8 mouse cellular contexts compared by ENCODE assay signal in the genomic region with DNA sequence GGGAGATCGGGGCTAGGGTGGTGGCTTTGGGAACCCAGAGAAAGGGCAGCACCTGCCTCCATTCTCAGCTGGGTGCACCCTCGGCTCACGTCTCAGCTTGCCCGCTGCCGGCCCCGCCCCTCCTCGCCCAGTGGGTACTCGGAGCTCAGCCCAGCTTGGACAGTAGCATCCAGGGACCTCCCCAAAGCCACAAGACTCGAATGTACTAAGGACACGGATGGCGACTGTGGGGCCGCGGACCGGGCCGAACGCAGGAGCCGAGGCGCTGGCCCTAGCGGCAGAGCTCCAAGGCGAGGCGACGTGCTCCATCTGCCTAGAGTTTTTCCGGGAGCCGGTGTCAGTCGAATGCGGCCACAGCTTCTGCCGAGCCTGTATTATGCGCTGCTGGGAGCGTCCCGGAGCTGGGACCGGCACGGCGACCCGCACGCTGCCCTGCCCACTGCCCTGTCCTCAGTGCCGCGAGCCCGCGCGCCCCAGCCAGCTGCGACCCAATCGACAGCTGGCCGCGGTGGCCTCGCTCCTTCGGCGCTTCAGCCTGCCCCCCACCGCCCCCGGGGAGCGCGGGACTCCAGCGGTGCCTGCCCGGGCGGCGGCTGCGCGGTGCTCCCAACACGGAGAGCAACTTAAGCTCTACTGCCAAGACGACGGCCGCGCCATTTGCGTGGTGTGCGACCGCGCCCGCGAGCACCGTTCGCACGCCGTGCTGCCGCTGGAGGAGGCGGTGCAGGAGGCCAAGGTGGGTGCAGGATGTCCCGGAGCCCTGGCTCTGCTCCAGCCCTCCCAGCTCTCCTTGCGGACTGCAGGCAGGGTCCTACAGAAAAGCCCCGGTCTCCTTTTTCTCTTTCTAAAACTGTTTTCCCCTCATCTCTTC. TPM values are rescaled to one million over a fixed set of nuclear protein-coding genes. Genes with fewer than 3 reads are reported as not detected.
DNase-seq lines count a peak whose midpoint lies in the region; ATAC-seq and TF ChIP-seq lines count a peak whose summit lies in the region.

No protein-coding gene starts in this region.

- no peaks in the 10 kb centered on the region for H3K9me3 ChIP-seq in embryonic facial prominence, embryonic 15.5 days (replicated peaks)
- no peaks in the 10 kb centered on the region for H3K9me3 ChIP-seq in heart, embryonic 11.5 days (replicated peaks; ENCODE audit: control insufficient read depth, low read length)
- no peaks in the 10 kb centered on the region for H3K9me3 ChIP-seq in liver, postnatal 0 days (ENCODE audit: low read length)
- no peaks in the 10 kb centered on the region for H3K9me3 ChIP-seq in neural tube, embryonic 12.5 days
- H3K9me3 ChIP-seq in stomach, postnatal 0 days (ENCODE audit: control insufficient read depth, low read length) = no peaks in the 10 kb centered on the region

- no peaks in the 10 kb centered on the region; the same call in 1 of the 2 replicates for H3K27me3 ChIP-seq in embryonic facial prominence, embryonic 15.5 days
- 0 out of 2 replicates have a peak, but pooled peaks cover 4% of the 10 kb centered on the region for H3K27me3 ChIP-seq in heart, embryonic 11.5 days (ENCODE audit: control insufficient read depth, insufficient read depth, low read length)
- H3K27me3 ChIP-seq in liver, postnatal 0 days (ENCODE audit: insufficient read depth, low read length) = 0 out of 2 replicates have a peak, but pooled peaks cover 11% of the 10 kb centered on the region
- H3K27me3 ChIP-seq in neural tube, embryonic 12.5 days (replicated peaks) = peaks cover 12% of the 10 kb centered on the region
- H3K27me3 ChIP-seq in stomach, postnatal 0 days (ENCODE audit: control insufficient read depth, insufficient read depth, low read length) = no peaks in the 10 kb centered on the region

- H3K36me3 ChIP-seq in embryonic facial prominence, embryonic 15.5 days = no peaks in the 10 kb centered on the region
- no peaks in the 10 kb centered on the region for H3K36me3 ChIP-seq in heart, embryonic 11.5 days (ENCODE audit: control insufficient read depth, insufficient read depth, low read length)
- H3K36me3 ChIP-seq in liver, postnatal 0 days (replicated peaks; ENCODE audit: insufficient read depth, low read length) = no peaks in the 10 kb centered on the region
- no peaks in the 10 kb centered on the region for H3K36me3 ChIP-seq in neural tube, embryonic 12.5 days
- no peaks in the 10 kb centered on the region for H3K36me3 ChIP-seq in stomach, postnatal 0 days (ENCODE audit: control insufficient read depth, insufficient read depth, low read length)

- TF ChIP-seq CTCF in liver, postnatal 0 days (IDR thresholded peaks at IDR 0.05; ENCODE audit: low read depth) = no peak
- no peak for TF ChIP-seq CTCF in stomach, postnatal 0 days (IDR thresholded peaks at IDR 0.05; ENCODE audit: low read depth)

- H3K27ac ChIP-seq in embryonic facial prominence, embryonic 15.5 days (replicated peaks) = peak overlapping the region; percentile 39
- no peak overlapping the region for H3K27ac ChIP-seq in heart, embryonic 11.5 days (ENCODE audit: low read depth, low read length)
- H3K27ac ChIP-seq in liver, postnatal 0 days (ENCODE audit: low read depth) = peak overlapping the region; percentile 62; the same call in 1 of the 2 replicates
- H3K27ac ChIP-seq in neural tube, embryonic 12.5 days = no peak overlapping the region
- H3K27ac ChIP-seq in stomach, postnatal 0 days (replicated peaks) = peak overlapping the region; percentile 87

- no peak for TF ChIP-seq EP300 in liver, postnatal 0 days (IDR thresholded peaks at IDR 0.05; ENCODE audit: low read depth)
- TF ChIP-seq EP300 in stomach, postnatal 0 days (optimal IDR thresholded peaks at IDR 0.05) = no peak

- H3K9ac ChIP-seq in embryonic facial prominence, embryonic 15.5 days = peak overlapping the region; percentile 31
- peak overlapping the region; percentile 71 for H3K9ac ChIP-seq in heart, embryonic 11.5 days (ENCODE audit: low read depth, low read length)
- peak overlapping the region; percentile 74 for H3K9ac ChIP-seq in liver, postnatal 0 days (replicated peaks)
- H3K9ac ChIP-seq in neural tube, embryonic 12.5 days = peak overlapping the region; percentile 70
- peak overlapping the region; percentile 77 for H3K9ac ChIP-seq in stomach, postnatal 0 days (ENCODE audit: low read length)

- WGBS in embryonic facial prominence, embryonic 15.5 days = under 1% methylated on average over 77 of the region's 77 CpGs
- under 1% methylated on average over 73 of the region's 77 CpGs for WGBS in heart, embryonic 11.5 days (ENCODE audit: insufficient replicate concordance)
- under 1% methylated on average over 74 of the region's 77 CpGs for WGBS in liver, postnatal 0 days (ENCODE audit: insufficient replicate concordance)
- WGBS in neural tube, embryonic 12.5 days = under 1% methylated on average over 77 of the region's 77 CpGs
- WGBS in stomach, postnatal 0 days = under 1% methylated on average over 71 of the region's 77 CpGs

- peak overlapping the region; percentile 65 for H3K4me3 ChIP-seq in embryonic facial prominence, embryonic 15.5 days (replicated peaks)
- H3K4me3 ChIP-seq in heart, embryonic 11.5 days (ENCODE audit: low read depth, low read length) = peak overlapping the region; percentile 86
- H3K4me3 ChIP-seq in liver, postnatal 0 days (ENCODE audit: low read depth, low read length) = peak overlapping the region; percentile 69
- H3K4me3 ChIP-seq in neural tube, embryonic 12.5 days = peak overlapping the region; percentile 87
- peak overlapping the region; percentile 81 for H3K4me3 ChIP-seq in stomach, postnatal 0 days (ENCODE audit: low read depth, low read length)

- H3K4me2 ChIP-seq in embryonic facial prominence, embryonic 15.5 days (replicated peaks) = peak overlapping the region; percentile 88
- H3K4me2 ChIP-seq in heart, embryonic 11.5 days = peak overlapping the region; percentile 93
- H3K4me2 ChIP-seq in liver, postnatal 0 days (ENCODE audit: low read depth, low read length) = peak overlapping the region; percentile 100
- H3K4me2 ChIP-seq in neural tube, embryonic 12.5 days (replicated peaks) = peak overlapping the region; percentile 69
- peak overlapping the region; percentile 91 for H3K4me2 ChIP-seq in stomach, postnatal 0 days (replicated peaks; ENCODE audit: low read depth)

- ATAC-seq in embryonic facial prominence, embryonic 15.5 days (ENCODE audit: insufficient number of reproducible peaks, low FRiP score, low TSS enrichment, low read depth) = peak; percentile 22; the same call in 1 of the 2 replicates
- ATAC-seq in heart, embryonic 11.5 days (replicated peaks; ENCODE audit: insufficient number of reproducible peaks, low FRiP score, low TSS enrichment) = peak; percentile 25; the same call in 1 of the 2 replicates
- ATAC-seq in liver, postnatal 0 days = peak; percentile 31; the same call in 1 of the 2 replicates
- peak; percentile 55 for ATAC-seq in neural tube, embryonic 12.5 days (ENCODE audit: low FRiP score, low read depth)
- peak; percentile 47 for ATAC-seq in stomach, postnatal 0 days (ENCODE audit: low FRiP score, low TSS enrichment)

- peak; percentile 81 to 83 for DNase-seq in B cell, adult 2 months
- DNase-seq in adrenal gland, postnatal 25 days = peak; percentile 83
- DNase-seq in kidney, adult 9 months = peak; percentile 87
- DNase-seq in liver, postnatal 0 days = peak; percentile 64
- DNase-seq in stomach, postnatal 0 days (ENCODE audit: low spot score) = peak; percentile 66

- peaks cover 13% of the 10 kb centered on the region for H3K4me1 ChIP-seq in embryonic facial prominence, embryonic 15.5 days
- H3K4me1 ChIP-seq in heart, embryonic 11.5 days (ENCODE audit: control insufficient read depth, insufficient read depth, low read length) = 0 out of 2 replicates have a peak, but pooled peaks cover 3% of the 10 kb centered on the region
- H3K4me1 ChIP-seq in liver, postnatal 0 days (ENCODE audit: insufficient read depth) = peaks cover 16% of the 10 kb centered on the region
- H3K4me1 ChIP-seq in neural tube, embryonic 12.5 days = peaks cover 11% of the 10 kb centered on the region; the same call in 1 of the 2 replicates
- 0 out of 2 replicates have a peak, but pooled peaks cover 6% of the 10 kb centered on the region for H3K4me1 ChIP-seq in stomach, postnatal 0 days (replicated peaks; ENCODE audit: control insufficient read depth, insufficient read depth)

RNA-seq across cellular contexts. Expression of a gene that starts 11.1 kb away (rescaled TPM):
- 2.3 and 3.6 TPM in 2 replicates for total RNA-seq in adrenal gland, postnatal 25 days (2021)
- polyA plus RNA-seq in embryonic facial prominence, embryonic 15.5 days (2015; fragmentation: Nextera tagmentation; extraction: Ambion mirVana) = 2.3 and 4.9 TPM in 2 replicates
- 2.9 and 4.0 TPM in 2 replicates for polyA plus RNA-seq in heart, embryonic 11.5 days (2014; fragmentation: Nextera tagmentation; extraction: Ambion mirVana)
- polyA plus RNA-seq in liver, postnatal 0 days (2015; fragmentation: Nextera tagmentation; extraction: Ambion mirVana) = 4.9 and 5.0 TPM in 2 replicates
- 13.8 and 14.9 TPM in 2 replicates for polyA plus RNA-seq in neural tube, embryonic 12.5 days (2016; fragmentation: Nextera tagmentation; extraction: Ambion mirVana)
- 5.0 and 7.3 TPM in 2 replicates for polyA plus RNA-seq in stomach, postnatal 0 days (2015; fragmentation: Nextera tagmentation; extraction: Ambion mirVana)

RNA-seq across cellular contexts. Expression of a gene that starts 11.6 kb away (rescaled TPM):
- total RNA-seq in adrenal gland, postnatal 25 days (2021) = 16.9 and 17.6 TPM in 2 replicates
- 5.4 and 5.8 TPM in 2 replicates for polyA plus RNA-seq in embryonic facial prominence, embryonic 15.5 days (2015; fragmentation: Nextera tagmentation; extraction: Ambion mirVana)
- polyA plus RNA-seq in heart, embryonic 11.5 days (2014; fragmentation: Nextera tagmentation; extraction: Ambion mirVana) = 0.43 and 0.70 TPM in 2 replicates
- polyA plus RNA-seq in liver, postnatal 0 days (2015; fragmentation: Nextera tagmentation; extraction: Ambion mirVana) = 0.48 and 0.52 TPM in 2 replicates
- polyA plus RNA-seq in neural tube, embryonic 12.5 days (2016; fragmentation: Nextera tagmentation; extraction: Ambion mirVana) = 0.68 and 1.8 TPM in 2 replicates
- 3.0 and 3.4 TPM in 2 replicates for polyA plus RNA-seq in stomach, postnatal 0 days (2015; fragmentation: Nextera tagmentation; extraction: Ambion mirVana)

RNA-seq across cellular contexts. Expression of a gene that starts 20.4 kb away (rescaled TPM):
- 48.6 and 53.0 TPM in 2 replicates for total RNA-seq in adrenal gland, postnatal 25 days (2021)
- polyA plus RNA-seq in embryonic facial prominence, embryonic 15.5 days (2015; fragmentation: Nextera tagmentation; extraction: Ambion mirVana) = 7.5 and 8.1 TPM in 2 replicates
- 3.3 and 3.7 TPM in 2 replicates for polyA plus RNA-seq in heart, embryonic 11.5 days (2014; fragmentation: Nextera tagmentation; extraction: Ambion mirVana)
- 2.2 and 2.3 TPM in 2 replicates for polyA plus RNA-seq in liver, postnatal 0 days (2015; fragmentation: Nextera tagmentation; extraction: Ambion mirVana)
- 6.4 and 7.6 TPM in 2 replicates for polyA plus RNA-seq in neural tube, embryonic 12.5 days (2016; fragmentation: Nextera tagmentation; extraction: Ambion mirVana)
- 3.6 and 4.0 TPM in 2 replicates for polyA plus RNA-seq in stomach, postnatal 0 days (2015; fragmentation: Nextera tagmentation; extraction: Ambion mirVana)

RNA-seq across cellular contexts. Expression of a gene that starts 33.9 kb away (rescaled TPM):
- 18.7 and 22.6 TPM in 2 replicates for total RNA-seq in adrenal gland, postnatal 25 days (2021)
- polyA plus RNA-seq in embryonic facial prominence, embryonic 15.5 days (2015; fragmentation: Nextera tagmentation; extraction: Ambion mirVana) = 8.3 and 8.8 TPM in 2 replicates
- polyA plus RNA-seq in heart, embryonic 11.5 days (2014; fragmentation: Nextera tagmentation; extraction: Ambion mirVana) = 4.9 and 5.9 TPM in 2 replicates
- polyA plus RNA-seq in liver, postnatal 0 days (2015; fragmentation: Nextera tagmentation; extraction: Ambion mirVana) = 42.7 and 44.1 TPM in 2 replicates
- 2.9 and 3.1 TPM in 2 replicates for polyA plus RNA-seq in neural tube, embryonic 12.5 days (2016; fragmentation: Nextera tagmentation; extraction: Ambion mirVana)
- polyA plus RNA-seq in stomach, postnatal 0 days (2015; fragmentation: Nextera tagmentation; extraction: Ambion mirVana) = 12.8 and 14.4 TPM in 2 replicates

RNA-seq across cellular contexts. Expression of a gene that starts 37.4 kb away (rescaled TPM):
- total RNA-seq in adrenal gland, postnatal 25 days (2021) = 598 and 671 TPM in 2 replicates
- 718 and 762 TPM in 2 replicates for polyA plus RNA-seq in embryonic facial prominence, embryonic 15.5 days (2015; fragmentation: Nextera tagmentation; extraction: Ambion mirVana)
- polyA plus RNA-seq in heart, embryonic 11.5 days (2014; fragmentation: Nextera tagmentation; extraction: Ambion mirVana) = 538 and 603 TPM in 2 replicates
- polyA plus RNA-seq in liver, postnatal 0 days (2015; fragmentation: Nextera tagmentation; extraction: Ambion mirVana) = 397 and 398 TPM in 2 replicates
- 432 and 466 TPM in 2 replicates for polyA plus RNA-seq in neural tube, embryonic 12.5 days (2016; fragmentation: Nextera tagmentation; extraction: Ambion mirVana)
- polyA plus RNA-seq in stomach, postnatal 0 days (2015; fragmentation: Nextera tagmentation; extraction: Ambion mirVana) = 524 and 529 TPM in 2 replicates

Comparison
In these comparisons a context has a peak if more than half of its experiments do, and no peak if none do; other contexts are left out.
1. H3K27ac ChIP-seq: peak in embryonic facial prominence, embryonic 15.5 days (single experiment), liver, postnatal 0 days (single experiment) and stomach, postnatal 0 days (single experiment); none in heart, embryonic 11.5 days (single experiment) and neural tube, embryonic 12.5 days (single experiment).
2. Peak in every context shown above with its lines, with median percentiles within 50 percentile points of each other: DNase-seq, ATAC-seq, H3K4me2 ChIP-seq, H3K4me3 ChIP-seq and H3K9ac ChIP-seq.